In genomic region chr5:36505235-36505634, GRCm38 (mm10) we compare ENCODE assay signal across 27 mouse cellular contexts. TPM values are rescaled to one million over a fixed set of nuclear protein-coding genes. Genes with fewer than 3 reads are reported as not detected.
DNase-seq lines count a peak whose midpoint lies in the region; ATAC-seq and TF ChIP-seq lines count a peak whose summit lies in the region.
"Had no signal": no experiment of that assay in that cellular context is flagged by ENCODE, and none has a peak within 500 bp of the region (broad histone marks: within the 10 kb centered on the region; RNA-seq: fewer than 3 reads in every experiment).

No protein-coding gene starts in this region.

- H3K4me1 ChIP-seq in intestine, embryonic 15.5 days (replicated peaks) = no peaks in the 10 kb centered on the region
- H3K4me1 ChIP-seq in intestine, postnatal 0 days (replicated peaks; ENCODE audit: control insufficient read depth, insufficient read depth, low read length) = no peaks in the 10 kb centered on the region
- H3K4me1 ChIP-seq: embryonic facial prominence, embryonic 13.5 days; embryonic facial prominence, embryonic 15.5 days; forebrain, embryonic 10.5 days; forebrain, embryonic 12.5 days had no signal

- peaks cover 41% of the 10 kb centered on the region for H3K36me3 ChIP-seq in intestine, embryonic 15.5 days
- H3K36me3 ChIP-seq in intestine, postnatal 0 days (ENCODE audit: control insufficient read depth, insufficient read depth) = peaks cover 83% of the 10 kb centered on the region

- ATAC-seq in intestine, embryonic 15.5 days = peak; percentile 87
- ATAC-seq in intestine, postnatal 0 days = peak; percentile 80; the same call in 1 of the 2 replicates
- ATAC-seq: activated CD4-positive, CD25-positive, alpha-beta regulatory T cell, adult 4 months; forebrain, embryonic 14.5 days; forebrain, embryonic 16.5 days; Patski had no signal

- H3K27me3 ChIP-seq in intestine, embryonic 15.5 days (replicated peaks) = no peaks in the 10 kb centered on the region
- H3K27me3 ChIP-seq in intestine, postnatal 0 days (replicated peaks; ENCODE audit: control insufficient read depth, insufficient read depth, low read length) = no peaks in the 10 kb centered on the region
- H3K27me3 ChIP-seq: embryonic facial prominence, embryonic 13.5 days; embryonic facial prominence, embryonic 15.5 days; forebrain, embryonic 12.5 days; Patski had no signal

- peak; percentile 42 for DNase-seq in R1 (ENCODE audit: low read depth, low spot score)
- no peak for DNase-seq in right cerebral cortex, adult 18-20 months
- no peak for DNase-seq in urinary bladder, adult 18-20 months (ENCODE audit: low spot score in 2 of 2)
- no peak for DNase-seq in frontal cortex, adult 2 months (ENCODE audit: extremely low spot score in 1 of 2, low spot score in 1 of 2)
- DNase-seq in c-Kit-positive CD71-positive TER-119-positive erythroid progenitor cells, embryonic 14.5 days (ENCODE audit: low spot score) = no peak
- DNase-seq: adrenal gland, adult 2 months; adrenal gland, postnatal 10 days; adrenal gland, postnatal 36 days; cerebellum, adult 11 months; cerebellum, adult 18-20 months; cerebellum, adult 8-10 months; cerebellum, adult 9-11 months; cerebellum, postnatal 14 days; cerebellum, postnatal 36 days; embryo, embryonic 11 days had no signal

- H3K27ac ChIP-seq in intestine, embryonic 15.5 days = no peak overlapping the region
- no peak overlapping the region for H3K27ac ChIP-seq in intestine, postnatal 0 days (ENCODE audit: low read depth, low read length)
- H3K27ac ChIP-seq: embryonic facial prominence, embryonic 13.5 days; embryonic facial prominence, embryonic 15.5 days; forebrain, embryonic 10.5 days; forebrain, embryonic 12.5 days had no signal

- H3K9me3 ChIP-seq in intestine, embryonic 15.5 days = no peaks in the 10 kb centered on the region
- H3K9me3 ChIP-seq in intestine, postnatal 0 days (ENCODE audit: control insufficient read depth) = no peaks in the 10 kb centered on the region
- H3K9me3 ChIP-seq: embryonic facial prominence, embryonic 13.5 days; embryonic facial prominence, embryonic 15.5 days; forebrain, embryonic 10.5 days; forebrain, embryonic 12.5 days; G1E had no signal

- no peak overlapping the region for H3K4me3 ChIP-seq in intestine, embryonic 15.5 days (replicated peaks)
- no peak overlapping the region for H3K4me3 ChIP-seq in intestine, postnatal 0 days (ENCODE audit: low read depth, low read length)
- H3K4me3 ChIP-seq: embryonic facial prominence, embryonic 13.5 days; embryonic facial prominence, embryonic 15.5 days; erythroblast, embryonic 14.5 days; forebrain, embryonic 10.5 days; forebrain, embryonic 12.5 days had no signal

- H3K9ac ChIP-seq in intestine, embryonic 15.5 days = no peak overlapping the region
- H3K9ac ChIP-seq in intestine, postnatal 0 days (ENCODE audit: low read depth, low read length) = no peak overlapping the region
- H3K9ac ChIP-seq: embryonic facial prominence, embryonic 13.5 days; embryonic facial prominence, embryonic 15.5 days; forebrain, embryonic 12.5 days had no signal

- 75% methylated on average over 7 of the region's 7 CpGs for WGBS in intestine, embryonic 15.5 days
- 51% methylated on average over 7 of the region's 7 CpGs for WGBS in intestine, postnatal 0 days

- no peak overlapping the region for H3K4me2 ChIP-seq in intestine, embryonic 15.5 days (replicated peaks)
- H3K4me2 ChIP-seq in intestine, postnatal 0 days (replicated peaks; ENCODE audit: low read depth) = no peak overlapping the region
- H3K4me2 ChIP-seq: embryonic facial prominence, embryonic 13.5 days; embryonic facial prominence, embryonic 15.5 days; forebrain, embryonic 12.5 days had no signal

- TF ChIP-seq CTCF in intestine, postnatal 0 days (IDR thresholded peaks at IDR 0.05; ENCODE audit: low read depth) = no peak

RNA-seq across cellular contexts. Expression of gene Ccdc96, which starts 20.8 kb away (rescaled TPM):
- 0.19 and 0.33 TPM in 2 replicates for polyA plus RNA-seq in intestine, embryonic 15.5 days (2015; fragmentation: Nextera tagmentation; extraction: Ambion mirVana)
- 0.20 and 0.22 TPM in 2 replicates for polyA plus RNA-seq in intestine, postnatal 0 days (2015; fragmentation: Nextera tagmentation; extraction: Ambion mirVana)
- polyA plus RNA-seq in frontal cortex, adult 2 months (2012; rRNA removed) = 1.2 and 1.5 TPM in 2 replicates
- polyA plus RNA-seq: activated CD4-positive, CD25-positive, alpha-beta regulatory T cell, adult 4 months; adrenal gland, adult 2 months had no signal

RNA-seq across cellular contexts. Expression of gene Tada2b, which starts 21.1 kb away (rescaled TPM):
- 1.8 and 1.9 TPM in 2 replicates for polyA plus RNA-seq in intestine, embryonic 15.5 days (2015; fragmentation: Nextera tagmentation; extraction: Ambion mirVana)
- 2.0 and 2.3 TPM in 2 replicates for polyA plus RNA-seq in intestine, postnatal 0 days (2015; fragmentation: Nextera tagmentation; extraction: Ambion mirVana)
- 17.4 and 18.1 TPM in 2 replicates for polyA plus RNA-seq in frontal cortex, adult 2 months (2012; rRNA removed)

RNA-seq across cellular contexts. Expression of gene Grpel1, which starts 40.4 kb away (rescaled TPM):
- polyA plus RNA-seq in intestine, embryonic 15.5 days (2015; fragmentation: Nextera tagmentation; extraction: Ambion mirVana) = 71.7 and 72.7 TPM in 2 replicates
- polyA plus RNA-seq in intestine, postnatal 0 days (2015; fragmentation: Nextera tagmentation; extraction: Ambion mirVana) = 46.6 and 48.8 TPM in 2 replicates
- 20.5 and 21.3 TPM in 2 replicates for polyA plus RNA-seq in frontal cortex, adult 2 months (2012; rRNA removed)
